Mouse (Mus musculus) retina, postnatal 7 days (tissue): ENCODE measurements around the gene Marc2.

ENCODE experiments used
- DNase-seq: peaks from one replicate; pipeline ENCODE4 v3.0.0-alpha.2; 2012; ENCODE audit warnings: low read depth, low spot score

Marc2 gene

GRCm38 (mm10) chr1:184808418-184809012 is 37.7 kb downstream of the Marc2 start:
- DNase-seq, result no peak

GRCm38 (mm10) chr1:184807627-184808417 is 38.4 kb downstream of the Marc2 start:
- no peak for DNase-seq

- no peak for DNase-seq
These were observed 39.1 kb downstream of the Marc2 start for GRCm38 (mm10) chr1:184807123-184807522.

GRCm38 (mm10) chr1:184805749-184806148 is 40.5 kb downstream of the Marc2 start:
- DNase-seq, result no peak

GRCm38 (mm10) chr1:184793163-184793876 is 52.9 kb downstream of the Marc2 start:
- DNase-seq, result peak; percentile 31

- peak; percentile 40 for DNase-seq
These were observed 55.1 kb downstream of the Marc2 start for GRCm38 (mm10) chr1:184791109-184791508.

GRCm38 (mm10) chr1:184786376-184787151 is 59.7 kb downstream of the Marc2 start:
- DNase-seq, result no peak

- DNase-seq, result no peak
These were observed 62.6 kb downstream of the Marc2 start for GRCm38 (mm10) chr1:184783641-184784040.

- DNase-seq, result no peak
These were observed 64.1 kb downstream of the Marc2 start for GRCm38 (mm10) chr1:184782161-184782513.

GRCm38 (mm10) chr1:184781286-184782160 is 64.7 kb downstream of the Marc2 start:
- DNase-seq, result no peak

GRCm38 (mm10) chr1:184778157-184778556 is 68.1 kb downstream of the Marc2 start:
- DNase-seq, result no peak

GRCm38 (mm10) chr1:184777061-184777795 is 69.0 kb downstream of the Marc2 start:
- DNase-seq, result no peak

- DNase-seq, result no peak
These were observed 71.0 kb downstream of the Marc2 start for GRCm38 (mm10) chr1:184775289-184775688.

- DNase-seq, result no peak
These were observed 74.4 kb downstream of the Marc2 start for GRCm38 (mm10) chr1:184771891-184772249.

- DNase-seq, result peak; percentile 51
These were observed 74.9 kb downstream of the Marc2 start for GRCm38 (mm10) chr1:184771202-184771890.

- no peak for DNase-seq
These were observed 82.4 kb downstream of the Marc2 start for GRCm38 (mm10) chr1:184763866-184764265.
